Mouse (Mus musculus): ENCODE data around the gene Plppr3. TPM values are rescaled to one million over a fixed set of nuclear protein-coding genes. Genes with fewer than 3 reads are reported as not detected.
A peak's percentile ranks its signal among the peaks of the same experiment; 100 is the strongest.

Plppr3 gene
- polyA plus RNA-seq, 1 experiment = 5.4 TPM

DNA sequence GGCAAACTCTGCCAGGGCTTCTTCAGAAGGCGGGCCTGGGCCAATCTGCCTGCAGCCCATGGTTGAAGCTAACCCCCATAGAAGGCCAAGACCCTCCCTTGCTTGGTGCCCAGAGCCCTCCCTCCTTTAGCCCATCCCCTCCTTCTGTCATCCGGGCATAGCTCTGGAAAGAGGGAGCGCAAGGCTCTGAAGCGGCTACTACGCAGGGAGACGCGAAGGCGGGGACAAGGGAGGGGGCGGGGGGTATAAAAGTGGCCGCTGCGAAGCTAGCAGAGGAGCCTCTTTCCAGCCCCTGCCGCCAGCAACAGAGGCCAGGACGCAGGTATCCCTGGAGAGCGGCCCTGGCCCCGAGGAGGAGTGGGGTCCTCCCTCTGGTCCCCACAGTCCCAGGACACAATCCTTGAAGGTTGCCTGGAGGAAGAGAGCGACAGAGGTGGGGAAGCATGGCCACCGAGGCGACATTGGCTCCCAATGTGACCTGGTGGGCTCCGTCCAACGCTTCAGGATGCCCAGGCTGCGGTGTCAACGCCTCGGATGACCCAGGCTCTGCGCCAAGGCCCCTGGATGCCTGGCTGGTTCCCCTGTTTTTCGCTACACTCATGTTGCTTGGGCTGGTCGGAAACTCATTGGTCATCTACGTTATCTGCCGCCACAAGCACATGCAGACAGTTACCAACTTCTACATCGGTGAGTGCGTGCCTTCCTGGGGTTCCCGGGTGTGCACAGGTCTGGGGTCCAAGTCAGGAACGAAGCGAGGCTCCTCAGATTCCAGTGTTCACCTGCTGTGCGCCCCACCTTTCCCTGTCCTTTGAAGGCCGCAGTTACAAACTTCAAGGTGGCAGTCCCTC lies 44.0 kb upstream of the Plppr3 start:
- Histone ChIP-seq H3K36me3 (ENCODE audit: control insufficient read depth, insufficient read depth) (no peaks in the 10 kb centered on the region), H3K4me3 (peak overlapping the region; percentile 84), H3K4me2 (ENCODE audit: low read depth) (no peak overlapping the region), H3ac (ENCODE audit: control insufficient read depth, insufficient read length) (no peak overlapping the region), H3K27me3 (ENCODE audit: control insufficient read depth, insufficient read depth, insufficient read length) (peaks cover 32% of the 10 kb centered on the region), H3K79me2 (ENCODE audit: control insufficient read depth, insufficient read depth) (peaks cover 16% of the 10 kb centered on the region)
- TF ChIP-seq REST (IDR thresholded peaks at IDR 0.05; ENCODE audit: insufficient read depth, insufficient read length) (no peak), SRF (IDR thresholded peaks at IDR 0.05; ENCODE audit: control insufficient read depth, insufficient read length, low read depth) (no peak), POLR2A (IDR thresholded peaks at IDR 0.05; ENCODE audit: insufficient read length, low read depth) (no peak), POLR2AphosphoS2 (IDR thresholded peaks at IDR 0.05; ENCODE audit: insufficient read length, low read depth) (no peak), USF1 (IDR thresholded peaks at IDR 0.05; ENCODE audit: low read depth) (no peak), CEBPB (IDR thresholded peaks at IDR 0.05; ENCODE audit: insufficient read depth, poor library complexity, severe bottlenecking) (no peak)

DNA sequence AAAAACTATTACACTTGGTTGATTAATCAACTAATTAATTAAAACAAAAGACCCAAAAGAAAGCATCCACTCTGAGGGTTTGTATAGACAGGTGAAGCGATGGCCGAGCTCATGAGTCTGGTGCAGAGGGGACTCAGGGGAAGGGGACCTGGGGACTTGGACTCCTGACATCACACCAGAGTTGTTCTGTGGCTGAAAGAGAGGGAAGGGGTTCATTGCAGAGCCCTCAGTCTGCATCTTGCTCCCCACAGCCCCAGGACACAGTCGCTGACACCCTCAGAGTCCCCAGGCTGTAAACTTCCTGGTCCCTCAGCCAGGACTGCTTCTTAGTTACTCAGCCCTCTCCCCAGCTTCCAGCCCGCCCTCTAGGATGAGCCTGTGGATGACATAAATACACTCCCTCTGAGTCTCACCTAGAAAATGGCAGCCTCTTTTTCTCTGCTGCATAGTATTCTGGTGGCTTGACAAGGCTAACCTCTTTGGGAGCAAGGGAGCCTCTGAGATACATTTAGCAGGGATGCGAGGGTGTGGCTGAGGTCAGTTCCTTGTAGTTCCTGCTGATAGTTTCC lies 43.2 kb upstream of the Plppr3 start:
- Histone ChIP-seq H3K27me3 (ENCODE audit: control insufficient read depth, insufficient read depth, insufficient read length) (peaks cover 32% of the 10 kb centered on the region), H3ac (ENCODE audit: control insufficient read depth, insufficient read length) (peak overlapping the region; percentile 37), H3K4me3 (peak overlapping the region; percentile 84), H3K36me3 (ENCODE audit: control insufficient read depth, insufficient read depth) (no peaks in the 10 kb centered on the region), H3K4me2 (ENCODE audit: low read depth) (peak overlapping the region; percentile 91), H3K79me2 (ENCODE audit: control insufficient read depth, insufficient read depth) (peaks cover 16% of the 10 kb centered on the region)
- no peak for TF ChIP-seq TCF12 (IDR thresholded peaks at IDR 0.05; ENCODE audit: insufficient read depth, poor library complexity, severe bottlenecking)
- no peak for TF ChIP-seq SRF (IDR thresholded peaks at IDR 0.05; ENCODE audit: control insufficient read depth, insufficient read length, low read depth)
- TF ChIP-seq TCF3 (IDR thresholded peaks at IDR 0.05; ENCODE audit: insufficient read length, low read depth) = no peak
- TF ChIP-seq CEBPB (IDR thresholded peaks at IDR 0.05; ENCODE audit: insufficient read depth, poor library complexity, severe bottlenecking) = no peak
- TF ChIP-seq POLR2AphosphoS2 (IDR thresholded peaks at IDR 0.05; ENCODE audit: insufficient read length, low read depth) = no peak
- TF ChIP-seq POLR2A (IDR thresholded peaks at IDR 0.05; ENCODE audit: insufficient read length, low read depth) = no peak
- TF ChIP-seq MAX (IDR thresholded peaks at IDR 0.05; ENCODE audit: low read depth) = no peak
- TF ChIP-seq REST (IDR thresholded peaks at IDR 0.05; ENCODE audit: insufficient read depth, insufficient read length) = no peak
- TF ChIP-seq MYOG (IDR thresholded peaks at IDR 0.05; ENCODE audit: control insufficient read depth in 1 of 3, insufficient read depth in 1 of 3, insufficient read length in 2 of 3, low read depth in 2 of 3) = no peak
- no peak for TF ChIP-seq E2F4 (IDR thresholded peaks at IDR 0.05; ENCODE audit: insufficient read depth)
- TF ChIP-seq MYOD1 (IDR thresholded peaks at IDR 0.05; ENCODE audit: control insufficient read depth in 1 of 3, insufficient read length in 2 of 3, low read depth in 2 of 3) = no peak

DNA sequence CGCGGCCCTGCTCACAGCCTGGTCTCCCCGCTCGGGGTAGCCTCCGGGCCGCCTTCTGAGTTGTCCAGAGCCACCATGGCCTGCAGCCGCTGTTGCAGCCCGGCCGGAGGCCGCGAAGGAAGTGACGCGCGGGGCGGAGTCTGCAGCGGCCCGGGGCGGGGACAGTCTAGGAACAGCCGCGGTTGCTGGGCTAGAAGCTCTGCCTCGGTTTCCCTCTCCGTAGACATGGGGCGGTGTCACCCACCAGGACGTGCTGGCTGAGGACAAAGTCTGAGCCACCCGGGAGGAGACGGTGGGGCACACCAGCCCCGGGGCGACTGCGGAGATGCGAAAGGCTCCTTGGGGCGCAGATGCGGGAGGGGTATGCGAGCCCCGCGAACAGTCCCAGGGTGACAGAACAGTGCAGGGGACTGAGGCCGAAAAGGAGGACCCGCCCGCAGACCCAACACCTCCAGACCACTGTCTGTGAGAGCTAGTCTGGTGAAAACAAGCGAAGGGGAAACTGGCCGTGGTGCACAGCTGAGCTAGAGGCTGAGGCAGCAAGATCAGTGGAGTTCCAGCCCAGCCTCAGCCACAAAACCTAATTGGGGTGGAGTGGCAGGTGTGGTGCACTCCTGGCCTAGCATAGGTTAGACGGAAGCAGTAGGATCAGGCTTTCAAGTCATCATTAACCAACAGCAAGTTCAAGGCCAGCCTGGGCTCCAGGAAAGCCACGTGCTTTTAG lies 42.5 kb upstream of the Plppr3 start, which contains the start of gene Kiss1r:
Kiss1r (plus strand) TSS at position 164 of the 724 bp plus-strand sequence.
- peak within 1 kb of the TSS; percentile 84 for H3K4me3 ChIP-seq
- H3ac ChIP-seq (ENCODE audit: control insufficient read depth, insufficient read length) = peak within 1 kb of the TSS; percentile 37
- TF ChIP-seq MYOD1 (IDR thresholded peaks at IDR 0.05; ENCODE audit: control insufficient read depth in 1 of 3, insufficient read length in 2 of 3, low read depth in 2 of 3) = no peak
- no peak for TF ChIP-seq USF1 (IDR thresholded peaks at IDR 0.05; ENCODE audit: low read depth)
- no peak for TF ChIP-seq MAX (IDR thresholded peaks at IDR 0.05; ENCODE audit: low read depth)
- TF ChIP-seq POLR2AphosphoS2 (IDR thresholded peaks at IDR 0.05; ENCODE audit: insufficient read length, low read depth) = peak; percentile 86
- TF ChIP-seq SRF (IDR thresholded peaks at IDR 0.05; ENCODE audit: control insufficient read depth, insufficient read length, low read depth) = no peak
- no peak for TF ChIP-seq MYOG (IDR thresholded peaks at IDR 0.05; ENCODE audit: control insufficient read depth in 1 of 3, insufficient read depth in 1 of 3, insufficient read length in 2 of 3, low read depth in 2 of 3)
- TF ChIP-seq CEBPB (IDR thresholded peaks at IDR 0.05; ENCODE audit: insufficient read depth, poor library complexity, severe bottlenecking) = no peak
- no peak for TF ChIP-seq TCF3 (IDR thresholded peaks at IDR 0.05; ENCODE audit: insufficient read length, low read depth)
- peak; percentile 89 for TF ChIP-seq POLR2A (IDR thresholded peaks at IDR 0.05; ENCODE audit: insufficient read length, low read depth)
- no peak for TF ChIP-seq E2F4 (IDR thresholded peaks at IDR 0.05; ENCODE audit: insufficient read depth)
- TF ChIP-seq TCF12 (IDR thresholded peaks at IDR 0.05; ENCODE audit: insufficient read depth, poor library complexity, severe bottlenecking) = no peak
- TF ChIP-seq REST (IDR thresholded peaks at IDR 0.05; ENCODE audit: insufficient read depth, insufficient read length) = no peak
- H3K27me3 ChIP-seq (ENCODE audit: control insufficient read depth, insufficient read depth, insufficient read length) = peaks cover 32% of the 10 kb centered on the region
- H3K36me3 ChIP-seq (ENCODE audit: control insufficient read depth, insufficient read depth) = no peaks in the 10 kb centered on the region
- peak within 1 kb of the TSS; percentile 91 for H3K4me2 ChIP-seq (ENCODE audit: low read depth)
- H3K79me2 ChIP-seq (ENCODE audit: control insufficient read depth, insufficient read depth) = peaks cover 16% of the 10 kb centered on the region

DNA sequence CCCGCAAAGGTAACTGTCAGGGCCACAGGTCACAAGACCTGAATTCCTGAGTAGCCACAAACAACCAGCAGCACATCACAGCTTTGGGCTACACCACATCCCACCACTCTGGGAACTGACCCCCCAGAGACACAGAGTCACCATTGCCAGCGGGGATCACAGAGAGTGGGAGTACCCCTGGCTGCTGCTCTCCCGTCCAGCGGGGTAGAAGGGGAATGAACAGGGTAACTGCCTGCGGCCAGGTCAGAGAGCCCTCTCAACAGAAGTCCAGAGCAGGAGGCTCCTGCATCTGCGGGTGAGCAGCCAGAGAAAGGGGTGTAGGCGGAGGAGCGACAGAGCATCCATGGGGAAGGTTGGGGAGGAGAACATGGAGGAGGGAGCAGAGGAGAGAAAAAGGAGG lies 41.6 kb upstream of the Plppr3 start:
- Histone ChIP-seq H3K36me3 (ENCODE audit: control insufficient read depth, insufficient read depth) (no peaks in the 10 kb centered on the region), H3K79me2 (ENCODE audit: control insufficient read depth, insufficient read depth) (peaks cover 16% of the 10 kb centered on the region), H3K27me3 (ENCODE audit: control insufficient read depth, insufficient read depth, insufficient read length) (peaks cover 24% of the 10 kb centered on the region), H3ac (ENCODE audit: control insufficient read depth, insufficient read length) (peak overlapping the region; percentile 37), H3K4me2 (ENCODE audit: low read depth) (peak overlapping the region; percentile 91), H3K4me3 (peak overlapping the region; percentile 84)
- no peak for TF ChIP-seq E2F4 (IDR thresholded peaks at IDR 0.05; ENCODE audit: insufficient read depth)
- TF ChIP-seq MYOG (IDR thresholded peaks at IDR 0.05; ENCODE audit: control insufficient read depth in 1 of 3, insufficient read depth in 1 of 3, insufficient read length in 2 of 3, low read depth in 2 of 3) = no peak
- no peak for TF ChIP-seq MAX (IDR thresholded peaks at IDR 0.05; ENCODE audit: low read depth)
- TF ChIP-seq POLR2A (IDR thresholded peaks at IDR 0.05; ENCODE audit: insufficient read length, low read depth) = no peak
- TF ChIP-seq REST (IDR thresholded peaks at IDR 0.05; ENCODE audit: insufficient read depth, insufficient read length) = no peak

Data from myocyte (in vitro differentiated cells).